Mouse (Mus musculus): ENCODE measurements around the gene Col4a6. TPM values are rescaled to one million over a fixed set of nuclear protein-coding genes. Genes with fewer than 3 reads are reported as not detected.

Col4a6 gene
- total and polyA plus RNA-seq, 2 experiments: 0.01 to 0.09 TPM

DNA sequence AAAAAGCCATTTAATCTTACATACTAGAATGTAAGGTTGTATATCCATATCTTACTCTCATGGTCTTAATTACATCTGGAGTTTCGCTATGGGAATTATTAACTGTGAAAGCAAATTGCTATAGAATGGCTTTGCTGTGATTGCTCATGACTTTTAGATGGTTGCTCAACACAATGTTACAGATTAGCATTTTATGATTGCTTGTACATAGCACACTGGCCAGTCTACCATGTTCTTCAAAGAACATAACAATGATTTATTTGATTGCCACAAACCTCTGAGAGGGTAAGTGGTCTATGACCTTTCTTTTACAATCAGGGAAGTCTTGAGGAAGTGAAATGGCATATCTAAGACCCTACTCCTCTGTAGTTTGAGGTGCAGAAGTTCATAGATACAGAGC is 25.9 kb downstream of the Col4a6 start:
- 82% methylated on average over 1 of the region's 1 CpGs for WGBS
- H3K4me3 ChIP-seq (ENCODE audit: insufficient read depth, low read depth, low read length): no peak overlapping the region
- TF ChIP-seq POLR2A (IDR thresholded peaks at IDR 0.05; ENCODE audit: extremely low read depth, insufficient read depth, low read length): no peak
- TF ChIP-seq CTCF (IDR thresholded peaks at IDR 0.05; ENCODE audit: low read depth, low read length): no peak

DNA sequence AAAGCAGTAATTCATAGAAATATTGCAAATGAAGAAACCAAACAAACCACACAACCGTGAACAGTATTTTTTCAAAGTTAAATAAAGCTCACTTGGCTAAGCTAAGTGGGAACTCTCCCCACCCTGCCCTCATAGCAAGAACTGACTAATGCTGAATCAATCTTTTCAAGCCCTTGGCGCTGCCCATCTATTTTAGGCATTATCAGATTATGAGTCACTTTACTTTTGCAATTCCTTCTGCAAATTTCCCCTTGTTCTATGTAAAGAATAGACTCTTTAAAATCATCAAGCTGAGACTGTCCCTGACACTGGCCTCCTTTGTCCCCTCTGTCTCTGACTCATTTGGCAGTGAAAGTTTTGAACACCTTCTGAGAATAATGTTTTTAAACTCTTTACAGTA is 34.5 kb downstream of the Col4a6 start:
- Histone ChIP-seq H3K27me3 (ENCODE audit: control insufficient read depth, insufficient read depth, low read length) (no peaks in the 10 kb centered on the region), H3K36me3 (ENCODE audit: control insufficient read depth, insufficient read depth, low read length) (no peaks in the 10 kb centered on the region), H3K79me2 (ENCODE audit: control insufficient read depth, insufficient read depth, low read length) (no peaks in the 10 kb centered on the region), H3K4me3 (ENCODE audit: insufficient read depth, low read depth, low read length) (no peak overlapping the region), H3K27ac (replicated peaks; ENCODE audit: insufficient read depth, low read depth, low read length) (no peak overlapping the region), H3K4me1 (ENCODE audit: control insufficient read depth, insufficient read depth, low read length) (no peaks in the 10 kb centered on the region), H3K9ac (ENCODE audit: low read depth, low read length) (no peak overlapping the region)
- WGBS: 61% methylated on average over 2 of the region's 2 CpGs
- DNase-seq (ENCODE audit: extremely low read depth, low read depth, low spot score): no peak
- TF ChIP-seq CTCF (IDR thresholded peaks at IDR 0.05; ENCODE audit: low read depth, low read length): no peak
- TF ChIP-seq POLR2A (IDR thresholded peaks at IDR 0.05; ENCODE audit: extremely low read depth, insufficient read depth, low read length): no peak

More for the DNA sequence above, 25.9 kb downstream of the Col4a6 start:
- Histone ChIP-seq H3K4me1 (ENCODE audit: control insufficient read depth, insufficient read depth, low read length) (no peaks in the 10 kb centered on the region), H3K27ac (replicated peaks; ENCODE audit: insufficient read depth, low read depth, low read length) (no peak overlapping the region), H3K36me3 (ENCODE audit: control insufficient read depth, insufficient read depth, low read length) (no peaks in the 10 kb centered on the region), H3K79me2 (ENCODE audit: control insufficient read depth, insufficient read depth, low read length) (no peaks in the 10 kb centered on the region), H3K9ac (ENCODE audit: low read depth, low read length) (no peak overlapping the region), H3K27me3 (ENCODE audit: control insufficient read depth, insufficient read depth, low read length) (no peaks in the 10 kb centered on the region)
- DNase-seq (ENCODE audit: extremely low read depth, low read depth, low spot score): no peak

DNA sequence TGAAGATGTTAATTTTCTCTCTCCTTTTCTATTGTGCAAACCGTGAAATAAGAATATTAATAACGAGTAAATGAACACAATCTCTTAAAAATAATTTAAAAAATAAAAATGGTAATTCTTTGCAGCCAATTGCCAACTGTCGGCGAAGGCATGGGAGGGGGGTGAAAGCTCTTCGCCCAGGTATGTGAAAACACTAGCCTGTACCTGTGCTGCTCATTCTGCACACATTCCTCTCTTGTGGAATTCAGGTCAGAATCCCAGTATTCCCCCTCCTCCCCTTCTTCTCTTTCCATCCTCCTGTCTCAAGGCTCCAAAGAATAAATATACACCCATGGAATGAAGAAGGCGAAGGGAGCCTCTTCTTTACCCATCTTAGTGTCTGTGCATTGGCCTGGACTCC is 37.1 kb downstream of the Col4a6 start:
- no peaks in the 10 kb centered on the region for H3K4me1 ChIP-seq (ENCODE audit: control insufficient read depth, insufficient read depth, low read length)
- WGBS: 76% methylated on average over 6 of the region's 6 CpGs
- no peak overlapping the region for H3K9ac ChIP-seq (ENCODE audit: low read depth, low read length)
- no peaks in the 10 kb centered on the region for H3K36me3 ChIP-seq (ENCODE audit: control insufficient read depth, insufficient read depth, low read length)
- no peak overlapping the region for H3K27ac ChIP-seq (replicated peaks; ENCODE audit: insufficient read depth, low read depth, low read length)
- TF ChIP-seq POLR2A (IDR thresholded peaks at IDR 0.05; ENCODE audit: extremely low read depth, insufficient read depth, low read length): no peak
- no peak for TF ChIP-seq CTCF (IDR thresholded peaks at IDR 0.05; ENCODE audit: low read depth, low read length)
- DNase-seq (ENCODE audit: extremely low read depth, low read depth, low spot score): no peak
- no peaks in the 10 kb centered on the region for H3K79me2 ChIP-seq (ENCODE audit: control insufficient read depth, insufficient read depth, low read length)
- H3K4me3 ChIP-seq (ENCODE audit: insufficient read depth, low read depth, low read length): no peak overlapping the region
- no peaks in the 10 kb centered on the region for H3K27me3 ChIP-seq (ENCODE audit: control insufficient read depth, insufficient read depth, low read length)

DNA sequence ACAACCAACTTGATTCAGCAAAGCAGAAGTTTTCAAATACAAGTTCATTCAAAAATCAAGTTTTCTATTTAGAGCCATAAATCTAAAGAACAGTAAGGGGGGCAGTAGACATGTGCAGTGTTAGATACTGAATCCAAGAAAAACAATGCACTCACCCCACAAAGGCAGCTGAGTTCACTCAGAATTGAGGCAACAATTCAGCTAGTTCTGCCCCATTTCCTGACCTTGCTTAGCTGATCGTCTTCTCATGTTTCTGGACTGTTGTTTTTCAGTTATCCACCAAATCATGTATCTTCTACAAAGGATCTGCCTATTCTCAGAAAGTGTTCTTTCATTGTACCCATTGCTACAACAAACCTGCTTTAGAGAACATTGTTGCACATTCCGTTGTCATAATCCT is 58.6 kb downstream of the Col4a6 start:
- Histone ChIP-seq H3K9ac (ENCODE audit: low read depth, low read length) (no peak overlapping the region), H3K4me3 (ENCODE audit: insufficient read depth, low read depth, low read length) (no peak overlapping the region), H3K79me2 (ENCODE audit: control insufficient read depth, insufficient read depth, low read length) (no peaks in the 10 kb centered on the region), H3K27me3 (ENCODE audit: control insufficient read depth, insufficient read depth, low read length) (no peaks in the 10 kb centered on the region), H3K4me1 (ENCODE audit: control insufficient read depth, insufficient read depth, low read length) (no peaks in the 10 kb centered on the region), H3K27ac (replicated peaks; ENCODE audit: insufficient read depth, low read depth, low read length) (no peak overlapping the region), H3K36me3 (ENCODE audit: control insufficient read depth, insufficient read depth, low read length) (no peaks in the 10 kb centered on the region)
- WGBS: 80% methylated on average over 2 of the region's 2 CpGs
- DNase-seq (ENCODE audit: extremely low read depth, low read depth, low spot score): no peak
- no peak for TF ChIP-seq POLR2A (IDR thresholded peaks at IDR 0.05; ENCODE audit: extremely low read depth, insufficient read depth, low read length)
- no peak for TF ChIP-seq CTCF (IDR thresholded peaks at IDR 0.05; ENCODE audit: low read depth, low read length)

DNA sequence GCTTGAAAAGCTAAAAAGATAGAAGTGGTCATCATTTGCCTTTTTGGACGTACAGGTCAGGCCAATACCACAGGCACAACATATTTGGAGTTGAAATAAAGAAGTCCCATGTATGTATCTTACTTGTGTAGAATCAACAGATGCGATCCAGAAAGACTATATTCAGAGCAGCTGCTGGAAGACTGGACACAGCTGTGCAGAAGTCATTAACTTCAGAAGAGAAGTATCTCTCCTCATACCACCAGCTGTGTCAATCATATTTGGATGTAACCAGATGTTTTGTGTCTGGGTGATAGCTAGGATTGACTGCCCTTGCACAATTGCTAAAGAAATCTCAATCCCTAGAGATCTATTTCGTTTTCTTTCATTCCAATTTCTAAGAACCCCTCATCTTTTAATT is 77.6 kb downstream of the Col4a6 start:
- TF ChIP-seq CTCF (IDR thresholded peaks at IDR 0.05; ENCODE audit: low read depth, low read length): no peak
- TF ChIP-seq POLR2A (IDR thresholded peaks at IDR 0.05; ENCODE audit: extremely low read depth, insufficient read depth, low read length): no peak
- Histone ChIP-seq H3K4me1 (ENCODE audit: control insufficient read depth, insufficient read depth, low read length) (no peaks in the 10 kb centered on the region), H3K79me2 (ENCODE audit: control insufficient read depth, insufficient read depth, low read length) (no peaks in the 10 kb centered on the region), H3K4me3 (ENCODE audit: insufficient read depth, low read depth, low read length) (no peak overlapping the region), H3K27ac (replicated peaks; ENCODE audit: insufficient read depth, low read depth, low read length) (no peak overlapping the region), H3K9ac (ENCODE audit: low read depth, low read length) (no peak overlapping the region), H3K27me3 (ENCODE audit: control insufficient read depth, insufficient read depth, low read length) (no peaks in the 10 kb centered on the region), H3K36me3 (ENCODE audit: control insufficient read depth, insufficient read depth, low read length) (no peaks in the 10 kb centered on the region)
- DNase-seq (ENCODE audit: extremely low read depth, low read depth, low spot score): no peak
- WGBS: 71% methylated on average over 3 of the region's 3 CpGs

DNA sequence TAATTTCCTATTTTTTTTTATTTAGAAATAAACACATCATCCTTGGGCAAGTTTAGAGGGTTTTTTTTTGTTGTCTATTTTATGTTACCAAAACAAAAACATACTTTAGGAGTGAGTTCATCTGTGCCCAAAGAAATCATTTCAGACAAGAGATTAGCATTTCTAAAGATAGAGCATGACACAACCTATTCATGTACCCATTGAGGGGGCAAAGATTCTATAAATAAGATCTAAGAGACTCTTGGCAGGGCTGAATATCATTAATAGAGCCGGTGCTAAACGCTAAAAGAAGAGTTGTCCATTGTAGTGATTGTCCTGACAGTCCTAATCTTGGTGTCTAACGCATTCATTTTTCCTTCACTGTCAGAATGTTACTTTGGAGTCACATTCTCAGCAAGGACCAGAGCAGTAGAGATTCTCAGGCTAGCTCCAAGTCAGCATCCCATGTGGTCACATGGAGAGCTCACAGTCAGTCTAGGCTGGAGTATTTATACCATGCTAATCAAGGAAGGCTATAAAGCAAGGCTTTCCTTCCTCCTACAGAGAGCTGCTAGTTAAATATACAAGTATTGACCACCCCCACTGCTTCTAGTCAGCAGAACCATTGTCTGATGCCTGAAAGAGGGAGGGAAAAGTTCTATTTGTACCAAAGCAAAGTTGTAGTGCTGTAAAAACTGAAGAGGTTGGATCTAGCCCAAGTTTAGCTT is 88.3 kb downstream of the Col4a6 start:
- Histone ChIP-seq H3K27ac (replicated peaks; ENCODE audit: insufficient read depth, low read depth, low read length) (no peak overlapping the region), H3K4me1 (ENCODE audit: control insufficient read depth, insufficient read depth, low read length) (no peaks in the 10 kb centered on the region), H3K36me3 (ENCODE audit: control insufficient read depth, insufficient read depth, low read length) (no peaks in the 10 kb centered on the region), H3K27me3 (ENCODE audit: control insufficient read depth, insufficient read depth, low read length) (no peaks in the 10 kb centered on the region), H3K79me2 (ENCODE audit: control insufficient read depth, insufficient read depth, low read length) (no peaks in the 10 kb centered on the region), H3K4me3 (ENCODE audit: insufficient read depth, low read depth, low read length) (no peak overlapping the region), H3K9ac (ENCODE audit: low read depth, low read length) (no peak overlapping the region)
- TF ChIP-seq POLR2A (IDR thresholded peaks at IDR 0.05; ENCODE audit: extremely low read depth, insufficient read depth, low read length) (no peak), CTCF (IDR thresholded peaks at IDR 0.05; ENCODE audit: low read depth, low read length) (no peak)
- 76% methylated on average over 3 of the region's 3 CpGs for WGBS
- no peak for DNase-seq (ENCODE audit: extremely low read depth, low read depth, low spot score)

Measured in liver, adult 2 months (tissue).